Mouse (Mus musculus) intestine, embryonic 16.5 days (tissue): Measurements from ENCODE around the gene Map3k10. TPM values are rescaled to one million over a fixed set of nuclear protein-coding genes. Genes with fewer than 3 reads are reported as not detected.
"Not testable (repeated sequence)": the region's sequence is repeated elsewhere in the genome, so short reads cannot be mapped to it uniquely, and the experiment has no call there.

Source experiments
- ATAC-seq: fragments of 200-750 bp; cut with Nextera tagmentation; 2 replicates; pipeline ENCODE4 v1.8.0; 2017; ENCODE audit warnings: moderate TSS enrichment, moderate library complexity
- H3K27ac ChIP-seq: fragments of 300-500 bp; sonication (generic); 2 replicates; pipeline ENCODE4 v1.5.1; 2014; ENCODE audit warnings: mild to moderate bottlenecking, low read length
- H3K27me3 ChIP-seq: fragments of 300-500 bp; sonication (generic); replicated peaks from 2 replicates; pipeline ENCODE4 v1.6.1; 2014; ENCODE audit warnings: low read length, control low read depth, mixed read lengths; ENCODE audit not compliant: control insufficient read depth, insufficient read depth
- H3K36me3 ChIP-seq: fragments of 300-500 bp; sonication (generic); 2 replicates; pipeline ENCODE4 v1.6.1; 2014; ENCODE audit warnings: low read length, control low read depth; ENCODE audit not compliant: control insufficient read depth, insufficient read depth
- H3K4me1 ChIP-seq: fragments of 300-500 bp; sonication (generic); 2 replicates; pipeline ENCODE4 v1.6.1; 2014; ENCODE audit warnings: low read length, control low read depth, mixed read lengths; ENCODE audit not compliant: control insufficient read depth, insufficient read depth
- H3K4me2 ChIP-seq: fragments of 300-500 bp; sonication (generic); 2 replicates; pipeline ENCODE4 v1.6.1; 2014; ENCODE audit warnings: low read depth, low read length, control low read depth
- H3K4me3 ChIP-seq: fragments of 300-500 bp; sonication (generic); 2 replicates; pipeline ENCODE4 v1.5.1; 2014; ENCODE audit warnings: mild to moderate bottlenecking, low read length
- H3K9ac ChIP-seq: fragments of 300-500 bp; sonication (generic); 2 replicates; pipeline ENCODE4 v1.6.1; 2014; ENCODE audit warnings: low read depth, low read length
- H3K9me3 ChIP-seq: fragments of 300-500 bp; sonication (generic); 2 replicates; pipeline ENCODE4 v1.6.1; 2016; ENCODE audit warnings: low read length, control low read depth; ENCODE audit not compliant: control insufficient read depth
- WGBS: fragments of 180-500 bp; shearing (Covaris S2); extraction: QIAGEN DNeasy Blood & Tissue Kit; methylation state at CpG from one replicate; pipeline ENCODE4 v1.1.7; 2014; 5-methylcytosine and 5-hydroxymethylcytosine counted together
- polyA plus RNA-seq: library from polyadenylated mRNA; unstranded; fragments of >200 nt; fragmentation: Nextera tagmentation; extraction: Ambion mirVana; gene quantifications from 2 replicates; pipeline ENCODE4 v1.2.1, GENCODE M21; 2015

The Map3k10 gene
- polyA plus RNA-seq, 1 experiment from 2014 or later, result 2.2 TPM

- H3K9me3 ChIP-seq, result no peaks in the 10 kb centered on the region
- H3K27ac ChIP-seq, result no peak overlapping the region
- H3K27me3 ChIP-seq, result no peaks in the 10 kb centered on the region
- WGBS, result 48% methylated on average over 1 of the region's 1 CpGs
- H3K4me2 ChIP-seq, result no peak overlapping the region
- H3K36me3 ChIP-seq, result no peaks in the 10 kb centered on the region
- no peak for ATAC-seq
- H3K4me3 ChIP-seq, result no peak overlapping the region
- no peak overlapping the region for H3K9ac ChIP-seq
- H3K4me1 ChIP-seq, result no peaks in the 10 kb centered on the region
Observed at GRCm38 (mm10) chr7:27644471-27644870, 29.9 kb downstream of the Map3k10 start.

GRCm38 (mm10) chr7:27635094-27635493 lies 39.3 kb downstream of the Map3k10 start:
- not testable (repeated sequence) for H3K27ac ChIP-seq, H3K4me2 ChIP-seq, H3K27me3 ChIP-seq, H3K4me1 ChIP-seq, H3K9me3 ChIP-seq, ATAC-seq, H3K4me3 ChIP-seq, H3K9ac ChIP-seq
- H3K36me3 ChIP-seq, result peaks cover 23% of the 10 kb centered on the region
- WGBS, result 100% methylated on average over 2 of the region's 2 CpGs

GRCm38 (mm10) chr7:27634691-27635090 lies 39.7 kb downstream of the Map3k10 start:
- Histone ChIP-seq H3K27ac (no peak overlapping the region), H3K9me3 (no peaks in the 10 kb centered on the region), H3K27me3 (no peaks in the 10 kb centered on the region), H3K4me2 (no peak overlapping the region), H3K9ac (no peak overlapping the region), H3K4me3 (no peak overlapping the region), H3K4me1 (no peaks in the 10 kb centered on the region), H3K36me3 (peaks cover 23% of the 10 kb centered on the region)
- 92% methylated on average over 6 of the region's 6 CpGs for WGBS
- no peak for ATAC-seq

- no peaks in the 10 kb centered on the region for H3K27me3 ChIP-seq
- no peak overlapping the region for H3K4me3 ChIP-seq
- 91% methylated on average over 6 of the region's 6 CpGs for WGBS
- H3K27ac ChIP-seq, result no peak overlapping the region
- peaks cover 26% of the 10 kb centered on the region for H3K36me3 ChIP-seq
- no peak for ATAC-seq
- no peaks in the 10 kb centered on the region for H3K9me3 ChIP-seq
- no peak overlapping the region for H3K4me2 ChIP-seq
- H3K4me1 ChIP-seq, result no peaks in the 10 kb centered on the region
- no peak overlapping the region for H3K9ac ChIP-seq
Observed at GRCm38 (mm10) chr7:27633166-27633565, 41.2 kb downstream of the Map3k10 start.

GRCm38 (mm10) chr7:27631439-27631838 lies 43.0 kb downstream of the Map3k10 start:
- no peak overlapping the region for H3K4me3 ChIP-seq
- H3K9me3 ChIP-seq, result no peaks in the 10 kb centered on the region
- H3K27me3 ChIP-seq, result no peaks in the 10 kb centered on the region
- H3K4me1 ChIP-seq, result no peaks in the 10 kb centered on the region
- ATAC-seq, result no peak
- H3K9ac ChIP-seq, result no peak overlapping the region
- no peak overlapping the region for H3K4me2 ChIP-seq
- peaks cover 27% of the 10 kb centered on the region for H3K36me3 ChIP-seq
- H3K27ac ChIP-seq, result no peak overlapping the region
- WGBS, result 96% methylated on average over 4 of the region's 4 CpGs

GRCm38 (mm10) chr7:27628816-27629215 lies 45.6 kb downstream of the Map3k10 start:
- ATAC-seq, H3K27me3 ChIP-seq, H3K9ac ChIP-seq, H3K4me3 ChIP-seq, H3K27ac ChIP-seq, H3K9me3 ChIP-seq, H3K4me2 ChIP-seq, H3K4me1 ChIP-seq: not testable (repeated sequence)
- peaks cover 20% of the 10 kb centered on the region; the same call in 1 of the 2 replicates for H3K36me3 ChIP-seq
- WGBS, result 96% methylated on average over 7 of the region's 7 CpGs

GRCm38 (mm10) chr7:27628190-27628589 lies 46.2 kb downstream of the Map3k10 start:
- Histone ChIP-seq H3K4me1 (no peaks in the 10 kb centered on the region), H3K4me3 (no peak overlapping the region), H3K27me3 (no peaks in the 10 kb centered on the region), H3K4me2 (no peak overlapping the region), H3K9me3 (no peaks in the 10 kb centered on the region), H3K36me3 (peaks cover 20% of the 10 kb centered on the region; the same call in 1 of the 2 replicates), H3K27ac (no peak overlapping the region), H3K9ac (no peak overlapping the region)
- no peak for ATAC-seq
- 98% methylated on average over 6 of the region's 6 CpGs for WGBS

- Histone ChIP-seq H3K4me2 (no peak overlapping the region), H3K36me3 (peaks cover 16% of the 10 kb centered on the region; the same call in 1 of the 2 replicates), H3K9me3 (no peaks in the 10 kb centered on the region), H3K9ac (no peak overlapping the region), H3K4me1 (no peaks in the 10 kb centered on the region), H3K4me3 (no peak overlapping the region), H3K27ac (no peak overlapping the region), H3K27me3 (no peaks in the 10 kb centered on the region)
- 89% methylated on average over 7 of the region's 7 CpGs for WGBS
- ATAC-seq, result no peak
Observed at GRCm38 (mm10) chr7:27627707-27628106, 46.7 kb downstream of the Map3k10 start.

GRCm38 (mm10) chr7:27624967-27625366 lies 49.4 kb downstream of the Map3k10 start:
- no peaks in the 10 kb centered on the region for H3K9me3 ChIP-seq
- ATAC-seq, result no peak
- peaks cover 23% of the 10 kb centered on the region for H3K36me3 ChIP-seq
- no peaks in the 10 kb centered on the region for H3K27me3 ChIP-seq
- no peaks in the 10 kb centered on the region for H3K4me1 ChIP-seq
- no peak overlapping the region for H3K4me3 ChIP-seq
- no peak overlapping the region for H3K4me2 ChIP-seq
- H3K9ac ChIP-seq, result no peak overlapping the region
- no peak overlapping the region for H3K27ac ChIP-seq

- 72% methylated on average over 1 of the region's 1 CpGs for WGBS
Observed at GRCm38 (mm10) chr7:27622234-27622633, 52.2 kb downstream of the Map3k10 start.

More at GRCm38 (mm10) chr7:27622234-27622633, 52.2 kb downstream of the Map3k10 start:
- Histone ChIP-seq H3K27ac (no peak overlapping the region), H3K9ac (no peak overlapping the region), H3K4me1 (no peaks in the 10 kb centered on the region), H3K36me3 (peaks cover 22% of the 10 kb centered on the region), H3K4me2 (no peak overlapping the region), H3K4me3 (no peak overlapping the region), H3K9me3 (no peaks in the 10 kb centered on the region), H3K27me3 (no peaks in the 10 kb centered on the region)
- no peak for ATAC-seq
